Mouse (Mus musculus): Measurements from ENCODE around the gene Spice1. TPM values are rescaled to one million over a fixed set of nuclear protein-coding genes. Genes with fewer than 3 reads are reported as not detected.

The Spice1 gene
- 11.0 and 12.3 TPM in 2 replicates for polyA plus RNA-seq (2015; fragmentation: Nextera tagmentation; extraction: Ambion mirVana)

DNA sequence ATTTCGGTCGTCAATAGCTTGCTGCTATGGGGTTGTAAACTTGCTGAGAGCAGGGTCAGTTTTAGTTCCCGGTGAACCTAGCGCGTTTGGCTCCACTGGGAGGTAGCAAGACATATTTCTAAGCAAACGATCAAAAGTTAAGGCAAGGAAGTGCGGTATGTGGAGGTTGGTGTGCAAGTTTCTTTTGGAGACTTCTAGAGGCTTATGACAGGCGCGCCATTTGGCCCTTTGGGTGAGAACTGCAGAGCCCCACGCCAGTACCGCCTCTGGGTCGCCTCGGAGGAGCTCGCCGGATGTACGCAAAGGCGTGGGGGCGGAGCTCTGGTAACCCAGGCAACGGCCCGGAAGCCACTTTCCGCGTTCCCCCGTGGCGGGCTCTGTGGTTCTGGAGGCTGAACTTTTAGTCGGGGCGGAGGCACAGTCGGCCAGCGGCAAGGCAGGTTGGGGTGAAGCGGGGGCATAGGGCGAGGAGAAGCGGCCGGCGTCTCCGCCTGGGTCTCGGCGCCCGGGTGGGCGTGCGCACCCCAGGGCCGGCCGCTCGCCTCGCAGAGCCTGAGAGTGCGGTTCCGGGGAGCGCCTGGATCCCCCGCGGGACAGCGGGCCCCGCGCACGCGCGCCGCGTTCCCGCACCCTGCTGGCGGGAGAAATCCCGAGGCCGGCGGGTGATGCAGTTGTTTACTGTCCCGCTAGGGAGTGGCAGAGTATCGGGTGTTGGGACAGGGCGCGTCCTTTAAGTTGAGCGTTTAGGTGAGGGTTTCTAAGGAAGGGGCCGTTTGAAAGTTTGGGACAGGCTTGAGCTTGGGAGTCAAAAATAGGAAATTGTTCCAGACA, at the start of gene Spice1:
TSS of gene Spice1 (plus strand) at position 51 of the 831 bp plus-strand sequence.

GRCm38 (mm10) chr16:44332861-44333284, 14.0 kb upstream of the Spice1 start, which contains the start of gene Sidt1:
Gene Sidt1 (minus strand): TSS chr16:44333196.

GRCm38 (mm10) chr16:44394577-44395243, 47.8 kb downstream of the Spice1 start, which contains the start of gene Cfap44:
Gene Cfap44 (plus strand): TSS chr16:44394796.

Other genes starting within 250 kb of the Spice1 start
- gene Atp6v1a, start 207.4 kb upstream of the Spice1 start, polyA plus RNA-seq (2015; fragmentation: Nextera tagmentation; extraction: Ambion mirVana) = 34.8 and 44.5 TPM in 2 replicates
- 26.6 and 41.5 TPM in 2 replicates for gene Naa50, start 207.3 kb upstream of the Spice1 start, polyA plus RNA-seq (2015; fragmentation: Nextera tagmentation; extraction: Ambion mirVana)
- gene Usf3, start 173.9 kb upstream of the Spice1 start, polyA plus RNA-seq (2015; fragmentation: Nextera tagmentation; extraction: Ambion mirVana) = 1.7 and 1.8 TPM in 2 replicates
- gene Sidt1, start 13.9 kb upstream of the Spice1 start, polyA plus RNA-seq (2015; fragmentation: Nextera tagmentation; extraction: Ambion mirVana) = 4.2 and 6.1 TPM in 2 replicates
- gene Cfap44, start 47.7 kb downstream of the Spice1 start, polyA plus RNA-seq (2015; fragmentation: Nextera tagmentation; extraction: Ambion mirVana) = 1.1 and 1.9 TPM in 2 replicates
- 18.6 and 20.1 TPM in 2 replicates for gene Boc, start 211.8 kb downstream of the Spice1 start, polyA plus RNA-seq (2015; fragmentation: Nextera tagmentation; extraction: Ambion mirVana)

All from adrenal gland, postnatal 0 days (tissue).